Mouse (Mus musculus) gastrocnemius, postnatal 10 days (tissue): ENCODE measurements around the gene Clcn3. TPM values are rescaled to one million over a fixed set of nuclear protein-coding genes. Genes with fewer than 3 reads are reported as not detected.

ENCODE experiments used
- DNase-seq: peaks from one replicate; pipeline ENCODE4 v3.0.0; 2021; ENCODE audit warnings: mixed read lengths
- total RNA-seq, 2 experiments: library from RNA; stranded (reverse); gene quantifications; 2 replicates each; pipeline ENCODE4 v1.2.3; 2021

Gene Clcn3
- total RNA-seq, 2 experiments from 2014 or later = 17.9 to 20.8 TPM

DNA sequence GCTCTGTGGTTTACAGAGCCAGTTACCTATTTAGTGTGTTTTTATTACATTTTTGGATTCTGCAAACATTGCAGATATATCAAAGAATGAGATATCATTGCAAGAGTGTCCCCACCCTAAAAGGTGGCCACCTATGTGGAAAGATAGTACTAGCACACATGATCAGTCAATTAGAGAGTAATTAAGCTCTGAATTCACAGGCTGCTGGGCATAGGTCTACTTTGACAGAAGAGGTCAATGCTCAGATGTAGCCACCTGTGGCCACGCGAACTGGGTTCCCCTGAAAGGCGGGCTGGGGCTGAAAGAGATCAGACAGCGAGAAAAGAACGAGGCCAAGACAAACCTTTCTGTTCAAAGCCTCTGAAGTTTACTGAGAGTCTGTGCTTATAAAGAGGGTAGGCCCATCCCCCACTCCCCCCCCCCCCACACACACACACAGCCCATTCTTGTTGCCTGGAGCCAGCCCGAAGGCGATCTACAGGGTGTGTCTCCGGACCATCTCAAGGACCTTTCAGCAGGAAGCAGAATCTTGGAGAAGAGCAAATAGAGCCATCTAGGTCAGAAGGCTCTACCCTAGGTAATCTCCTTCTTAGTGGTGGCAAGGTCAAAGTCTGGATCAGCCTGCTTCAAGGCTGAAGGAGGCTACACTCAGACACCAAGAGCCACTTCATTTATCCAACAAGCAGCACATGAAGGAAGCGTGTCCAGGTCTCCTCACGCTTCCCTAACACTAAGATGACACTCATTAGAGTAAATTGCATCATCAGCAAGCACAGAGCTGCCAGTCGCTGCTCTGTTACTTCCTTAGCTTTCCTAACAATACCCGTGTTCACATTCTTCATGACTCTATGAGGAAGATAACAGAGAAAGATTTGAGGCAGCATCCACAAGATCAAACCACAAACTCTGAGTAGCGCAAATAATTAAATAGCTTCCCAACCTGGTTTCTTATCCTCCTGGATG is 112.6 kb downstream of the Clcn3 start:
- no peak for DNase-seq

DNA sequence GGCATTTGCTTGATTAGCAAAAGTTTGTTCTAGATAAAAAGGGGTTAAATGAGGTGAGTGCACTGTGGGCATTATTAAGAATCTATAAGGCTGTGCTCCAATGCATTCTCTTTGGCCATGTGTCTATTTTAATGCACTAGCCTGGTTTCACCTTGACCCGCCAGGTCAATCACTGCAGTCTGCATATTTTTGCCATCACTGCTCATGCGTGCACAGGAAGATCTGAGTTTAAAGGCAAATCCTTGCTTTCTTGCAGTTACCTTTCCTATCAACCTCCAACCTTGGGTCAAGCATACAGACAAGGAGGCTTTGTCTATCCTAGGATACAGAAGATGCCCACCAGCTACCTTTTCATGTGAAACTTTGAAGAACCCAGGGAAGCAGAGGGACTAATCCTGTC is 113.3 kb downstream of the Clcn3 start:
- DNase-seq = no peak

DNA sequence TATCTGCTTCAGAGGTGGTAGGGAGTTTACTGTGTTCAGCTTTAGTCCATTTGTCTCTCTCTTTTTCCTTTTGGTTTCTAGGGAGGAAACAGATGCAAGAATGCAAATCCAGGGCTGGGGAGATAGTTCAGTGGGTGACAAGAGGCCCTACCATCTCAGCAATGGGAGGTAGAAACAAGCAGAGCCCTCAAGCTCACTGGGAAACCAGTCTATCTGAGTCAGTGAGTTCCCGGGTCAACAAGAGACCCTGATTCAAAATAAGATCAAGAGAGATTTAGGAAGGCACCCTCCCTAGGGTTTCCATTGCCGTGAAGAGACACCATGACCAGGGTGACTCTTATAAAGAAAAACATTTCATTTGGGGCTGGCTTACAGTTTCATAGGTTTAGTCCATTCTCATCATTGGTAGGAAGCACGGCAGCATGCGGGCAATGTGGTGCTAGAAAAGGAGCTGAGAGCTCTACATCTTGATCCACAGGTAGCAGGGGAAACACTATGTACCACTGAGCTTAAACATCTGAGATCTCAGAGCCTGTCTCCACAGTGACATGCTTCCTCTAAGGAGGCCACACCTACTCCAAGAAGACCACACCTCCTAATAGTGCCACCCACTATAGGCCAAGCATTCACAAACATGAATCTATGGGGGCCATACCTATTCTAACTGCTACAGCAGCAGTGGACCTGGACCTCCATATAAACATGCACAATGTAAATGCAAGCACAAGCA is 114.7 kb downstream of the Clcn3 start:
- no peak for DNase-seq

DNA sequence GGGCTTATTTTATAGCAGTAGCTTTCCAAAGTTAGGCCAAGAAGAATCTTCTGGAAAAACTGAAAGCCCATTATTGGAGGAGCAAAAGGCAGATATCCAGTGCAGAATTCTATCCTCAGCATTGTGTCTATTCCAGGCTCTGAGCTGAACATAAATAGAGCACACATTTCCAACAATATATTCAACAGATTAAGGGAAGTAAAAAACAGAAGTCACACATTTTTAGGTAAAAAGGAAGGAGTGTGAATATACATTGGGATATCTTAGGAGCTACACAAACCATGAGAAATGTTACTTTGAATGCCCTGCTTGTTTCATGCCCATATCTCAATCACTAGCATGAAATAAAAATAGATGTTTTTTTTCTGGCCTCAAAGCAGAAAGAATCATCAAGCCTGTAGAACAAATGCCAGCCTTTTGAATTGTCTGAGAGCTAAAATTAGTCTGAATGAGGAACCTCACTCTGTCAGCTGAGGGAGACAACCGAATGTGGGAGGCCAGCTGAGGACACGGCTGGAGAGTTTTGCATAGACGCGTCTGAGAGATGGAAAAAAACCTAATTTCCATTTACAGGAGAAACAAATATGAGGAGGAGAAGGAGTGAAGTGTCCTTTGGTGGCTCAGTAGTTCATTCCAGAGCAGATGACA is 115.5 kb downstream of the Clcn3 start:
- DNase-seq = no peak

DNA sequence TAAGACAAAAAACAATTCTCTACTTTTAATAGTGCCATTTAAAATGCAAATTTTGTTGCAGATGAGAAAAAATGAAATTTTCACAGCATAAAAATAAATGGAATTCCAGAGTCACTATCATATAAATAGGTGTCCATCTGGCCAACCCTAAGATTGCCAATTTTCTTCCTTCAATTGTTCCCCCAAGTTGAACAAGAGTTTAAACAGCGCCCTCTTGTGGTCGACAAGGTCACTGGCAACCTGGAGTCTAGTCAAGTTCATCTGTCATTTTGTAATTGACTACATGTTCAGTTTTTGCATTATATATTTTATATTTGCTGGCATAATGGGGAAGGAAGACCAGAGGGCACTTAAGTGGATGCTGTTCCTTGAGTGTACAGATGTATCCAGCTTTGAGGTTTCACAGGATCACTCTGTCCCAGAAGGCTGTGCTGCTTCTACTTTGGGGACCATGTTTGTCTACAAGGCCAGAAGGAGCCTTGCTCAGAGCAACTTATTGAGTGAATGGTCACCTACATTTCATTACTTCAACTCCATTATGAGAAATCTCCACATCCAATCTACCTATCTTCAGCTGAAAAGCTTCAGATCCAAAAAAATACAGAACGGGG is 117.5 kb downstream of the Clcn3 start:
- peak; percentile 59 for DNase-seq

DNA sequence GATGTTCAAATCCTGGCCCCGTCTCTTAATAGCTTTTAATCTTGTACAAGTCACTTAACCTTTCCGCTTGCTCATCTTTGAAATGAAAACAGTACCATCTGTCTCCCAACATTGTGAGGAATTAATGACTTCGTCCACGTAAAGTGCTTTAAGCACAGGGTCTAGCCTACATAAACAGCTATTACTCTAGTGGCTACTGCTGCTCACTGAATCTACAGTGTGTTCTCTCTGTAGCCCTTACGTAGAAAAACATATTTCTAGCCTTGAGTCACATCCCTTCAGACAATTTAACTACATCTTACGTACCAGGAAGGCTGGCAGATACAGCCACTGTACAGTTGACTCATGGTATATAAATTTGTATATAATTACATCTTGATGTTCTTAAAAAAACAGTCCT is 118.2 kb downstream of the Clcn3 start:
- no peak for DNase-seq

DNA sequence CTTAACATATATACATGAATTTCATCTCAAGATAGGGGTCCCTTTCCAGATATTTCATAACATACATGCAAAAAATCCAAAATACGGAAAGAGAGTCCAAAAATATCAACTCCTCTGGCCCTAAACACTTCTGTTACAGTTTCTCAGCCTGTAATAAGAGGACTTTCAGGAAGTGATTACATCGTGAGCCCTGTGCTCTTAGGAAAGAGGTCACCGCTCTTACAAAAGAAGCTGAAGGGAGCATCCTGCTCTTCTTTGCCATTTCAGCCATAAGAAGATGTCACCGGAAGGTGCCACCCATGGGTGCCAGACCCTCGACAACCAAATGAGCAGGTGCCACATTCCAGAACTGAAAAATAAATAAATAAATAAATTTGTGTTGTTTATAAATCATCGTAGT is 121.3 kb downstream of the Clcn3 start:
- no peak for DNase-seq

DNA sequence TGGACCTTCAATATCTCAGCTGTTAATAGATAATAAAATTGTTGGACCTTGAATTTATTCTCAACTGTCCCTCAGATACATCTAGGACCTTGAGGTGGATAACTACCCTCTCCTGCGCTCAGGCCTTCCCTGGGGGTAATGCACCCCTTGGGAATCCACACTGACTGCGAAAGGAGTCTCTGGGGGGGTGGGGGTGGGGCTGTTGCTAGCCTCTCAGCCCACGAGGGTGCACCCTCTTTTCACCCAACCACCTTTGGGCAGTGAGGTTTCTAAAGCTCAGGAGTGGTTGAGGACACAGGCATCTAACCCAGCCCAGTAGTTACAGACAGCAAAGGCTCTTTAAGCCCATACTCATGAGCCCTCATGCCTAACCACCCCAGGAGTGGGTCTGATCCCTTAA is 122.4 kb downstream of the Clcn3 start:
- no peak for DNase-seq

Other genes with a start within 250 kb of the Clcn3 start
- gene Hpf1, start 92.9 kb downstream of the Clcn3 start, total RNA-seq = 10 to 100 TPM; 14.1 to 15.4 TPM
- 1 to 10 TPM; 5.5 to 8.9 TPM for gene Nek1, start 9.9 kb upstream of the Clcn3 start, total RNA-seq
- 1 to 10 TPM; 4.2 to 6.5 TPM for gene Sh3rf1, start 240.6 kb upstream of the Clcn3 start, total RNA-seq